Mouse (Mus musculus) gastrocnemius, postnatal 25 days (tissue): ENCODE data around the gene Wdr46. TPM values are rescaled to one million over a fixed set of nuclear protein-coding genes. Genes with fewer than 3 reads are reported as not detected.

Experiments
- DNase-seq: peaks from one replicate; pipeline ENCODE4 v3.0.0; 2022
- total RNA-seq, 2 experiments: library from RNA; stranded (reverse); gene quantifications; 1 replicate in 1 of 2; 2 replicates in 1 of 2; pipeline ENCODE4 v1.2.3; 2021

Wdr46 gene
- total RNA-seq, 2 experiments from 2014 or later, result 9.7 to 11.6 TPM

DNA sequence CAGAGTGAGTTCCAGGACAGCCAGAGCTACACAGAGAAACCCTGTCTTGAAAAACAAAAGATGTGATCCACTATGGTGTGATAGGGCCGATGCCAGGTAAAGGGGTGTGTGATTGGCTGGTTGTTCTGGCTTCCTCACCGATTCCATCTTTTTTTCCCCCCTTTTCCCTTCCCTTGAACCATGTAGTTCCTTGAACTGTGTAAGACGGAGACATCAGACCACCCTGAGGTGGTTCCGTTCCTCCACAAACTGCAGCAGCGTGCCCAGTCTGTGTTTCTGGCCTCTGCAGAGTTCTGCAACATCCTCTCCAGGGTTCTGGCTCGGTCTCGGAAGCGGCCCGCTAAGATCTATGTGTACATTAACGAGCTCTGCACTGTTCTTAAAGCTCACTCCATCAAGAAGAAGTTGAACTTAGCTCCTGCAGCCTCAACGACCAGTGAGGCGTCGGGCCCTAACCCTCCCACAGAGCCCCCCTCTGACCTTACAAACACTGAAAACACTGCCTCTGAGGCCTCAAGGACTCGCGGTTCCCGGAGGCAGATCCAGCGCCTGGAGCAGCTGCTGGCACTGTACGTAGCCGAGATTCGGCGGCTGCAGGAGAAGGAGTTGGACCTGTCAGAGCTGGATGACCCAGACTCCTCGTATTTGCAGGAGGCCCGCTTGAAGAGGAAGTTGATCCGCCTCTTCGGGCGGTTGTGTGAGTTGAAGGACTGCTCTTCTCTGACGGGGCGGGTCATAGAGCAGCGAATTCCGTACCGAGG, 29.2 kb upstream of the Wdr46 start:
- no peak for DNase-seq

DNA sequence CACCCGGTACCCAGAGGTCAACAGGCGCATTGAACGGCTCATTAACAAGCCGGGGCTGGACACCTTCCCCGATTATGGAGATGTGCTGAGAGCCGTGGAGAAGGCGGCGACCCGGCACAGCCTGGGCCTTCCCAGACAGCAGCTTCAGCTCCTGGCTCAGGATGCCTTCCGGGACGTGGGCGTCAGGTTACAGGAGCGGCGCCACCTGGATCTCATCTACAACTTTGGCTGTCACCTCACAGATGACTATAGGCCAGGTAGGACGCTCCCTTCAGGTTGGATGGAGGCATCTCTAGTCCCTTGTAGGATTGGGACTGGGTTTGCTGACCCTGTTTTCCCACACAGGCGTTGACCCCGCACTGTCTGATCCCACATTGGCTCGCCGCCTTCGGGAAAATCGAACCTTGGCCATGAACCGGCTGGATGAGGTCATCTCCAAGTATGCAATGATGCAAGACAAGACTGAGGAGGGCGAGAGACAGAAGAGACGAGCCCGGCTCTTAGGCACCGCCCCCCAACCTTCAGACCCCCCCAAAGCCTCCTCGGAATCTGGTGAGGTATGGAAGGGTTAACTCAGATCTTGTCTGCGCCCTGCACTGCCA, 28.5 kb upstream of the Wdr46 start:
- DNase-seq, result no peak

DNA sequence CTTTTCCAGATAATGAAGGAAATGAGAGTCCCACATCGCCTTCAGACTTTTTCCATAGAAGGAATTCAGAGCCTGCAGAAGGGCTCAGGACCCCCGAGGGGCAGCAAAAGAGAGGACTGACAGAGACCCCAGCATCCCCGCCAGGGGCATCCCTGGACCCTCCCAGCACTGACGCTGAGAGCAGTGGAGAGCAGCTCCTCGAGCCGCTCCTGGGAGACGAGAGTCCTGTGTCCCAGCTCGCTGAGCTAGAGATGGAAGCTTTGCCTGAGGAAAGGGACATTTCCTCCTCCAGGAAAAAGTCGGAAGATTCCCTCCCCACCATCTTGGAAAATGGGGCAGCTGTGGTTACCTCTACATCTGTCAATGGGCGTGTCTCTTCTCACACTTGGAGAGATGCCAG, 27.2 kb upstream of the Wdr46 start:
- DNase-seq, result no peak

DNA sequence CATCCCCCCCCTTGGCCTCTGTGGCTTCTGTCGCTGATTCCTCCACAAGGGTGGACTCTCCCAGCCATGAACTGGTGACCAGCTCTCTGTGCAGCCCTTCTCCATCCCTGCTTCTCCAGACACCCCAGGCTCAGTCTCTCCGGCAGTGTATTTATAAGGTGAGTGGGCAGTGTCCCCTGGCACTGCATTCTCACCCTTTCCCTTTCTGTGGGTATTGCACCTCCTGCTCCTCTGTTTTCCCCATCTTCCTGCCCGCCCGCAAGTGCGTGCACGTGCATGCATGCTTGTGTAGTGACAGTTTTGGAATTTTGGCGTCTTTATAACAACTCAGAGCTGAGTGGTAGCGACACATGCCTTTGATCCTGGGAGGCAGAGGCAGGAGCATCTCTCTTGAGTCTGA, 26.6 kb upstream of the Wdr46 start:
- no peak for DNase-seq

DNA sequence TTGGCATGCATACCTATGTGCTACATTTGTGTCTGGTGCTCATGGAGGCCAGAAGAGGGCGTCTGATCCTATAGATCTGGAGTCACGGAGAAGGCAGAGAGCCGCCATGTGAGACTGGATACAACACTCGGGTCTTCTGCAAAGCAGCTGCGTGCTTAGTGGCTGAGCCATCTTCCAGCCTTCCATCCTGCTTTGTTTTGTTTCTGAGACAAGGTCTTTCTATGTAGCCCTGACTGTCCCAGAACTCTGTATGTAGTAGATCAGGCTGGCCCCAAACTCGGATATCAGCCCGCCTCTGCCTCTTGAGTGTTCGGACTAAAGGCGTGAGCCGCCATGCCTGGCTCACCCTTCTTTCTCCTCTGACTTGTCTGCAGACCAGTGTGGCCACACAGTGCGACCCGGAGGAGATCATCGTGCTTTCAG, 25.5 kb upstream of the Wdr46 start:
- no peak for DNase-seq

DNA sequence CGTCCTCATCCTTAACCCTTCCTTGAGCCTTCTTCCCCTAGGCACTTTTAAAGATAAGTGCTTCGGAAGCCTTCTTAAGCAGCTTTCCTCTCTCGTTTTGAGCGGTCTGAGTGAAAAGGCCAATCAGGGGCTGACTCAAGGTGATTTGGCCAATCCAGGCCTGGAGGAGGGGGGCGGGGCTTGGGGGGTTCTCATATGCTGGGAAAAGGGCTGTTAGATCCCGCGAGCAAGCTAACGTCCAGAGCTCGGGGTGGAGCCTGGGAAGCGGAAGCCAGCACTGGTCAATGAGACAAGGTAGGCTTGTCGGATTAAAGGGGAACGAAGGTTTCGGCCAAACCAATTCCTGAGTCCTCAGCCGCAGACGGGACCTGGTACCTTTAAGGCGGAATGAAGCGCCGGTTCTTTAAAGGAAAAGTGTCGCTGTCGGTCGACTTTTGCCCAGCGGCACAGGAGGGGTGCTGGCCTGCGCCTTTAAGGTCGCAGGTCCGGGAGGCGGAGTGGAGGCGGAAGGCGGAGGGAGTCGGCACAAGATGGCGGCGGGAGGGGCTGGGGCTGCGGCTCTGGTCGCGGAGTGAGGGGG, 24.7 kb upstream of the Wdr46 start, which contains the start of the genes Tapbp and Zbtb22:
Gene Tapbp, plus strand, starts transcription at position 229 of the 580 bp plus-strand sequence.
Gene Zbtb22, plus strand, starts transcription at position 234 of the 580 bp plus-strand sequence.
- peak; percentile 97 for DNase-seq

DNA sequence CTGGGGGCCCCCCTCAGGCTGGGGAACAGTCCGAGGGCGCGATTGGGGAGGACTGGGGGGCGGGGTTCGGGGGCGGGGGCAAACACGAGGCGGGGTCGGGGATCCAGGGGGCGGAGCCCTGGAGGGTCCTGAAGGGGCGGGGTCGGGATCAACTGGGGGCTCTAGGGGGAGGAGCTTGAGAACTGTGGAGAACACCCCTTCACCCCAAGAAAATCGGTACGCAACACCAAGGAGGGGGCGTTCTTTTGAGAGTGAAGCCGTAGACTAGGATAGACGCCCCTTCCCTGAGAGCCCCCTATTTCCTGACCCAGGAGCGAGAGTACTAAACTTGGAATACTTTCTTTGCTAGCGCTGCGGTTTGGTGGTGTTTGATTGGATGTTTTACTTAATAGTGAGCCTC, 24.2 kb upstream of the Wdr46 start:
- no peak for DNase-seq

DNA sequence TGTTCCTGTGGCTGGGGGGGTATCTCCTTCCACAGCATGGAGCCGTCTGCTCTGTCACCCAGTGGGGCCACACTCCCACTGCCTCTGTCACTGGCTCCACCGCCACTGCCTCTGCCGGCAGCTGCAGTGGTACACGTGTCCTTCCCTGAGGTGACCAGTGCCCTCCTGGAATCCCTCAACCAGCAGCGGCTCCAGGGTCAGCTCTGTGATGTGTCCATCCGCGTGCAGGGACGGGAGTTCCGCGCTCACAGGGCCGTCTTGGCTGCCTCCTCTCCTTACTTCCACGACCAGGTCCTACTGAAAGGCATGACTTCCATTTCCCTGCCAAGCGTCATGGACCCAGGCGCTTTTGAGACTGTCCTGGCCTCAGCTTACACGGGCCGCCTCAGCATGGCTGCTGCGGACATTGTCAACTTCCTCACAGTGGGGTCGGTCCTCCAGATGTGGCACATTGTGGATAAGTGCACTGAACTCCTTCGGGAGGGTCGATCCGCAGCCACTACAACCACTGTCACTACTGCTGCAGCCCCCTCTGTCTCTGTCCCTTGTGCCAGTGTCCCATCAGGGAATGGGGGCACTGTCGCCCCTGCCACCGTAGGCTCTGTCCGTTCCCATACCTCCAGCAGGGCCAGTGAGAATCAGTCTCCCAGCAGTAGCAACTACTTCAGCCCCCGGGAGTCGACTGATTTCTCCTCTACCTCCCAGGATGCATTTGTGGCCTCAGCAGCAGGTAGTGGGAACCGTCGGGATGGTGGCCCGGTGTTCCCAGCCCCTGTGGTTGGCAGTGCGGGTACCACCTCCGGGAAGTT, 23.4 kb upstream of the Wdr46 start:
- DNase-seq, result no peak

DNA sequence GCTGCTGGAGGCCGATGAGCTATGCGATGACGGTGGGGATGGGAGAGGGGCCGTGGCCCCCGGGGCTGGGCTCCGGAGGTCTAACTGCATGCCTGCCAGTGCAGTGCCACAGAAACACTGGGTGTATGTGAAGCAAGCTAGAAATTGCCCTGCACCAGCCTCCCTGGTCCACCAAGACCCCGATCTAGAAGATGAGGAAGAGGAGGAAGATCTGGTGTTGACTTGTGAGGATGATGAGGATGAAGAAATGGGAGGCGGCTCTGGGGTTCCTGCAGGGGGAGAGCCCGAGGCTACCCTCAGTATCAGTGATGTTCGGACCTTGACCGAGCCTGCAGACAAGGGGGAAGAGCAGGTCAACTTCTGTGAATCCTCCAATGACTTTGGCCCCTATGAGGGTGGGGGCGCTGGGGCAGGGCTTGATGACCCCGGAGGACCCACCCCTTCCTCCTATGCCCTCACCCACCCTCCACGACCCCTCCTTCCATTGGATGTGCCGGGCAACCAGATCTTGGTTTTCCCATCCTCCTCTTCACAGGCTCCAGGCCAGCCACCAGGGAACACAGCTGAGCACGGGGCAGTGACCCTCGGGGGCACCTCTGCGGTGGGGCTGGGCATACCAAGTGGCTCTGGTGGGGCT, 22.7 kb upstream of the Wdr46 start:
- no peak for DNase-seq

DNA sequence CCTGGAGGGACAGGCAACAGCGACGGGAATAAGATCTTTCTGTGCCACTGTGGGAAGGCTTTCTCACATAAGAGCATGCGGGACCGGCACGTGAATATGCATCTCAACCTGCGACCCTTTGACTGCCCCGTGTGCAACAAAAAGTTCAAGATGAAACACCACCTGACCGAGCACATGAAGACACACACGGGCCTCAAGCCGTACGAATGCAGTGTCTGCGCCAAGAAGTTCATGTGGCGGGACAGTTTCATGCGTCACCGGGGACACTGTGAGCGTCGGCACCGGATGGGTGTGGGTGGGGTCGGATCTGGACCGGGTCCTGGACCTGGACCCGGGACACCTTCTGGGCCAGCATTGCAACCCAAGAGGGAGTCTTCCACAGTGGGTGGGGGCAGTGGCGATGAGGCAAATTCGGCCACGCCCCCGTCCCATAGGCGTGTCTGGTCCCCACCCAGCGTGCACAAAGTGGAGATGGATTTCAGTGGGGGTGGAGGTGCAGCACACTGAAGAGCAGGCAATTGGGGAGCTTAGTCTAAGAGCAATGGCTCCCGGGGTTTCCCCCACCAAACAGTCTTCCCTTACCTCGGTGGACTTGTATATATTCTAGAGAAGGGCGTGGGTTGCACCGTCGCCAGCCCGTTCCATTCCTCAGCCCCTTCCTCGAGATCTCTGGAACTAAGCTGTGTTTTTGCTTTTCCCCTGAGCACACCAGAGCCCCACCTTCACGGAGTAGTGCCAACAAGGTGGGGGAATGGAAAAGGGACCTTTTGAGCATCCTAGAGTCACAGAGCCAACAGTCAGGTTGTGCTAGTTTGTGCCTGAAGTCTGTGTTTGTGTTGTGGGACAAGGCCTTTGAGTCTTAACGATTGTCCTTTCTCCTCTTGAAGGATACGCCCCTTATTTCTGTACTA, 21.9 kb upstream of the Wdr46 start:
- no peak for DNase-seq

DNA sequence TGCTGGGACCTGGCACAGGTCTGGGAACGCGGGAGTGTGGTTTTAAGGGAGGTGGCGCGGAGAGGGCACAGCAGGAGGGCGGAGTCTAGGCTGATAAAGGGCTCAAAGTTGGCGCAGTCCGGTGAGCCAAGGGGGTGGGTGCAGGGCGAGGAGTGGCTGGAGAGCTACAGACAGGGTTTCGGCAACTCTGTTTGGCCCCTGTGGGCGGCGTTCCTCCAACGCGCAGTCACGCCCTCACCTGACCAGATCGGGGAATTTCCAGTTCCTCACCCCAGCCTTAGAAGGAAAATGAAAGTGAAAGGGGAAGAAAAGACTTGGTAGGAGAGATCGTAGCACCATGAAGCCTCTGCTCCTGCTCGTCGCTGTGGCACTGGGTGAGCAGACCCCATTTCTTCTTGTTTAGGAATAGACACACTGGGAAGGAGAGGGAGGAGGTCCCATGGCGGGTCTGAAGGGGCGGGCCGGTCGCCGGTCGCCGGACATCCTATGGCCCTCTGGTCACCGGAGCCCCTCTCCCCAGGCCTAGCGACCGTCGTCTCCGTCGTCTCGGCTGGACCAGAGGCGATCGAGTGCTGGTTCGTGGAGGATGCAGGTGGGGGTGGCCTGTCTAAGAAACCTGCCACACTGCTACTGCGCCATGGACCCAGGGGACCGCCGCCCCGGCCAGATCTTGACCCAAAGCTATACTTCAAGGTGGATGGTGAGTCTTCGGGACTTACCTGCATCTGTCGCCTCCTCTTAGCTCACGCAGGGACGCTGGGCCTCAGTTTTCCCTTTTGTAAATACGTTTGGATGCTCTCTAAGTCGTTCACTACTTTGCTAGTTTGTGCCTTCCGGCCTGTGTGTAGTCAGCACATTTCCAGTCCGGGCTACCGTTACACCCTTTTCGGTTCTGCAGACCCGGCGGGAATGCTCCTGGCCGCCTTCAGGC, 20.8 kb upstream of the Wdr46 start:
- DNase-seq, result peak; percentile 81

DNA sequence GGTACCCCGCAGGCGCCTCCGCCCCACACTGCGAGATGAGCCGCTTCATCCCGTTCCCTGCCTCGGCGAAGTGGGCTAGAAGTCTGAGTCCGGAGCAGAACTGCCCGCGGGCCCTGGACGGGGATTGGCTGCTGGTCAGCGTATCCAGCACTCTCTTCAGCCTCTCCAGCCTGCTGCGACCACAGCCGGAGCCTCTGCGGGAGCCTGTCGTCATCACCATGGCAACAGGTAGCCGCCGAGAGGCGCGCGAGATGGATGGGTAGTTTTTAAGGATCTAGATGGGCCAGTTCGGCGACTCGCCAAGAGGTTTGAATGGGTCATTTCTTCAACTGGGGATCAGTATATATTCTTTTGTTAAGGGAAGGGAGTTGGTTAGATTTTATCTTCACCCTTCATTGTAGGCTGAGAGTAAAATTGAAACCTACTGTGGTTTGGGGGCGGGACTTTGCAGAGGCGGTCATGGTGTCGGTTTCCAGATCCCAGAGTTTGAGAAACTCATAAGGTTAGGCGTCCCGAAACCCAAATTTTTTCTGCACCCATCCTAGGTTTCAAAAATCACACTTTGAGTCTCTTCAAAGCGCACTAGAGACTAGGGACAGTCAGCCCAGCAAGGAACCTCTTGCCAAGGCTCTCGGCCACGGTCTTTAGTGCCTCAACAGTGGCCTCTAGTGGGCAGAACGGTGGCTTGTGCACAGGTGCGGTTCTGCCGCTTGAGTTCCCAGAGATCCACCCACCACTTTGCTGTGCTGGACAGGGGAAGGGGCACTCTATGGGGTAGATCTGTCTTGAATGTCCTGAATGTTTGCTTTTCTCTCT, 20.0 kb upstream of the Wdr46 start:
- DNase-seq, result peak; percentile 67

DNA sequence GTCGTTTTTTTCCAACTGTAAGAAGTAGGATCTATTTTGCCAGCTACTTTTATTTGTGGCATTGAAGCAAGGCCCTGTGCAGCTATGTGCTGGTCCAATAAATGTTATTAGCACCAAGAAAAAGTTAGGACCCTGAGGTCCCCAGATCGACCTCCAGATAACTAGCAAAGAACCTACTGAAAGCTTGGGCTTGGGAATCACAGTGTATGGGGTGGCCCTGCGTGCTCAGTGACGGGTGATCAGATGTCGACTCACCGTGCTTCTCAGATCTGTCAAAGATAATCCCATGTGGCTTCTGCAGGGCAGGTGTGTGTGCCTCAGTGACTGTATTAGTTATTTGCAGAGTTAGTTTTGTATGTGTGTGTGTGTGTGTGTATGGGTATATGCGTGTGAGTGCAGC, 19.1 kb upstream of the Wdr46 start:
- no peak for DNase-seq

DNA sequence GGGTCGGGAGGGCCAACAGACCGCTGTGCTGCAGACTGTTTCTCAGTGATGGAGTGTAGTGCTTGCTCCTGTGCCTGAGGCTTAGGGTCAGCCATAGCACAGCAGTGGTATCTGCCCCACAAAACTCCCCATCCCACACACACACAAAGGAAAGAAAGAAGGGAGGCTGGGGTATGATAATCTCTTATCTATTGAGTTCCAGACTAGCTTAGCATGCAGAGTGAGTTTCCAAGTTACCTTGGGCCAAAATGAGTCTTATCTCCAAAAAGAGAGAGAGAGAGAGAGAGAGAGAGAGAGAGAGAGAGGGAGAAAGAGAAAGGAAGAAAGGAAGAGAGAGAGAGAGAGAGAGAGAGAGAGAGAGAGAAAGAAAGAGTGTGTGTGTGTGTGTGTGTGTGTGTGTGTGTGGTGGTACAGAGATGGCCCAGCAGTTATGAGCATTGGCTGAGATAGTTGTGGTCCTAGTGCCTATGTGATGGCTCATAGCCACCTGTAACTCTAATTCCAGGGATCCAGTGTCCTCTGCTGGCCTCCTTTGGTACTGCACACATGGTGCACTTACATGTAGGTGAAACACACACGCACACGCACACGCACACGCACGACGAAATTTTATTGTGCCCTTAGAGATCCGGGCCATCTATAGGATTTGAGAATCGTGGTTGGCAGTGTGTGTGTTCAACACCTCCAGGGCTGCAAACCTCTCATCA, 15.7 kb upstream of the Wdr46 start:
- DNase-seq, result no peak

DNA sequence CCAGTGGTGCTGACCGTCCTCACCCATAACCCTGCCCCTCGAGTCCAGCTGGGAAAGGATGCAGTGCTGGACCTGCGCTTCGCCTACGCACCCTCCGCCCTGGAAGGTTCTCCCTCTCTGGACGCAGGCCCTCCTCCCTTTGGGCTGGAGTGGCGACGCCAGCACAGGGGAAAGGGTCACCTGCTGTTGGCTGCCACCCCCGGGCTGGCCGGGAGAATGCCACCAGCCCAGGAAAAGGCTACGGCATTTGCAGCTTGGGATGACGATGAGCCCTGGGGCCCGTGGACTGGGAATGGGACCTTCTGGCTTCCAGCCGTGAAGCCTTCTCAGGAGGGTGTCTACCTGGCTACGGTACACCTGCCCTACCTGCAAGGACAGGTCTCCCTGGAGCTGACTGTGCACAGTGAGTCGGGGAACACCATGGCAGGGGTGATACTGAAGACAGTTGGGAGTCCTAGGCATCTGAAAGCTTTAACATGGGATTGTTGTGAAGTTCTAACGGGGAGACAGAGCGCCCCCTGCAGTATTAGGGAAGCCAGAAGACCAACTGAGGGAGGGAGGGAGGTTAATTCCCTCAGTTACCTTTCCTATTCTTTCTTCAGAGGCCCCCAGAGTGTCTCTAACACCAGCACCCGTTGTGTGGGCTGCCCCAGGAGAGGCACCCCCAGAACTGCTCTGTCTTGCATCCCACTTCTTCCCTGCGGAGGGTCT, 14.9 kb upstream of the Wdr46 start:
- no peak for DNase-seq

DNA sequence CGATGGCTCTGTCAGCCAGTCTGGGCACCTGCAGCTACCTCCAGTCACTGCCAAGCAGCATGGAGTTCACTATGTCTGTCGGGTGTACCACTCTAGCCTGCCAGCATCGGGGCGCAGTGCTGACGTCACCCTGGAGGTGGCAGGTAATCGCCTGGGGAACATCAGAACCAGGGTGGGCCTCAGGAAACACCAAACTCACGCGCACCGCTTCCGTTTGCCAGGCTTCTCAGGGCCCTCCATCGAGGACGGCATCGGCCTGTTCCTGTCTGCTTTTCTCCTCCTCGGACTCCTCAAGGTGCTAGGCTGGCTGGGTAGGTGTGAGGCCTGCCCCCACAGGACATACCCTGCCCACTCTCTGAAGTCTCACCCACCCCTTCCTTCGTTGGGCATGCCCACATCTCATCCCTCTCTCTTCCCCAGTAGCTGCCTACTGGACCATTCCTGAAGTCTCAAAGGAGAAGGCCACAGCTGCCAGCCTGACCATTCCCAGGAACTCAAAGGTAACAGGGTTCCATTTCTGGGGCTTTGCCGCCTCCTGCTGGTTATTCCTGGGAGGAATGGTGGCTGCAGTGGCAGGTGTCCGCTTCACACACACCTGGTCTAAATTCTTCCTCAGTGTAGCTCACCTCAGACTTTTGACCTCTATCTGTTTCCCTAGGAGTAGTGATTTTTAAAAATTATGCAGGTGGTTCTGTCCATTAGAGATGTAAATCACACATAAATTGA, 14.1 kb upstream of the Wdr46 start:
- DNase-seq, result no peak
